Mouse (Mus musculus): ENCODE results near the gene Foxp2.

The Foxp2 gene

DNA sequence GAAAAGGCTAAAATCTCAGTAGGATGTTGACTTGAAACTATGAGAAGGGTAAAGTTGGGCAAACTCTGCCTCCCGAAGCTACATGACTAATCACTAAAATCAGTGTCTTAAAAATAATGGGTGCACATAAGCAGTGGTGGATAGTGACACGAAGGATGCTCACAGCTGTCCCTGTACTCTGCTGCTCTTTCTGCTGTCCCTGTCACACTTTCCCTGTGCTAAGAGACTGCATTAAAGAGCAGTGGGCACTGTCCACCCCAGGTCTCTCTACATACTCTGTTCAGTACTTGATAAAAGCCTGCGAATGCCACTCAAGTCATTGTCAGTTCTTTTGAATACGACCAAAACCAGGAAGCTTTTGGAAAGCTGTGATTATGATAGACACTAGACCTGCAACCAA lies 469.7 kb downstream of the Foxp2 start:
- no peak for DNase-seq (ENCODE audit: low read depth, low spot score)

GRCm38 (mm10) chr6:15373621-15374020 lies 472.5 kb downstream of the Foxp2 start:
- no peak for DNase-seq (ENCODE audit: low read depth, low spot score)

GRCm38 (mm10) chr6:15378261-15378660 lies 477.1 kb downstream of the Foxp2 start:
- DNase-seq (ENCODE audit: low read depth, low spot score) = no peak

DNA sequence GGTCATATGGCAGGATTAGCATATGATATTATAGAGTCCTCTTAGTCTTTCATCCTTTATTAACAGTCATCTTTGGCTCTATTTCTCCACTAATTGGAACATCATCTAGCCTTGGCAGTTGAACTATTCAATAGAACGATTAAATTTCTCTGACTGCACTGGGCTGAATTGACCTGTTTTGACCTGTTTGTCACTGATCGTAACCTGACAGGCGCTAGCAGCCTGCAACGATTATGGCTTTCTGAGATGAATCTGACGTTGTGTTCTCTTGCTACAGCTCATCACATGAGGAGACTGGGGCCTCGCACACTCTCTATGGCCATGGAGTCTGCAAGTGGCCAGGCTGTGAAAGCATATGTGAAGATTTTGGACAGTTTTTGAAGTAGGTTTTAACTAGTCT lies 495.3 kb downstream of the Foxp2 start:
- no peak for DNase-seq (ENCODE audit: low read depth, low spot score)

- peak; percentile 8 for DNase-seq (ENCODE audit: low read depth, low spot score)
These were observed 496.3 kb downstream of the Foxp2 start for GRCm38 (mm10) chr6:15397485-15397884.

- DNase-seq (ENCODE audit: low read depth, low spot score) = no peak
These were observed 500.0 kb downstream of the Foxp2 start for GRCm38 (mm10) chr6:15401138-15401537.

- no peak for DNase-seq (ENCODE audit: low read depth, low spot score)
These were observed 500.9 kb downstream of the Foxp2 start for GRCm38 (mm10) chr6:15402026-15402425.

- no peak for DNase-seq (ENCODE audit: low read depth, low spot score)
These were observed 514.0 kb downstream of the Foxp2 start for GRCm38 (mm10) chr6:15415099-15415498.

DNA sequence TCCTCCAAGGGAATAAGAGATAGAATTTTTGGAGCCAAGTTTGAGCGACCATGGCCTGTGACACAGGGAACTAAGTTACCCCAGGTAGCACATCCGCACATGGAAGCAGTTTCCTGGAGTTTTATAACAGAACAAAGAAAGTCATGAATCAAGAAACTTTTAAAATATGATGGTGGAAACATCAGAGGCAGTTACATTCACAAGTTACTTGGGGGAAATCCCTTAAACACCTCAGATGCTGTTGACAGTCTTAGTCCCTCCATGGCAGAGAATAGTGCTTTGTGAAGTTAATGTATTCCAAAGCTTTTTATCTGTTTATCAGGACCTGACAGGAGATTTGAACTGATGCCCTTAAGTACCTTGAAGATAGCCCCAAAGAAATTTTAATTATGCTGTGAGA lies 558.6 kb downstream of the Foxp2 start:
- no peak for DNase-seq (ENCODE audit: low read depth, low spot score)

DNA sequence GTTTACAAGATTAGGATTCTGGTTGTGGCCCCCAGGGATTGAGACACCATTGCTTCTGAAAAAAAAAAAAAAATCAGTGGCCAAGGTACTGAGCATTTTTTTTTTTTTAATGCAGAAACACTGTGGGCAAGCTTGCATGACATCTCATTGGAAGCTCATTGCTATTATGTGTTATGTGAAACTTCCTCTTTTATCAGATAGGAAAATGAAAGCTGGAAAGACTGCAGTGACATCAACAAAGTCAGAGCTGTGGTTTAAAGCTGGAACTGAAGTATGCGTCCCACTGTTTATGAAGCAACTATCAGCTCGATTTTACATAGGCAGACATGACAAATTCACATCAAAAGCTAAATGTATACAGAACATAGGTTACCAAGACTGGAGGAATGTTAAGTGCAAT lies 562.2 kb downstream of the Foxp2 start:
- no peak for DNase-seq (ENCODE audit: low read depth, low spot score)

DNA sequence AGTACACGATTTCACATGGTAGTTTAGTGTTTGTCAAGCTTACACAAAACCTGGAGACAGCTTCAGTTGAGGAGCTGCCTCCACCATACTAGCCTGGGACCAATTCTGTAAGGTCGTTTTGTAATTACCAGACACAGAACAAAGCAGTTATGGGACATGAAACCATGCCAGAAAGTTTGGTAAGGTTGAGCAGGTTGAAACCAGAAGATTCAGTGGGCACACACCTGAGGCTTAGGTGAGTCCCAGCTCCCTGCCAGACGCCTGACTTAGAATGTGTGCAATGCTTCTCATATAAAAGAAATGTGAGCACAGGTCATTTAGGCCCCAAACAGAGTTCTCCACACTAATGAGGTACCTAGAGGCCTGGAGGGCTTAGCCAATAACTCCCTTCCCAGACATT lies 564.3 kb downstream of the Foxp2 start:
- no peak for DNase-seq (ENCODE audit: low read depth, low spot score)

- no peak for DNase-seq (ENCODE audit: low read depth, low spot score)
These were observed 565.5 kb downstream of the Foxp2 start for GRCm38 (mm10) chr6:15466634-15467033.

- DNase-seq (ENCODE audit: low read depth, low spot score) = no peak
These were observed 585.8 kb downstream of the Foxp2 start for GRCm38 (mm10) chr6:15486909-15487308.
